Comparison of ENCODE assay signal across 12 mouse cellular contexts in genomic region chr8:69860807-69861206, GRCm38 (mm10). TPM values are rescaled to one million over a fixed set of nuclear protein-coding genes. Genes with fewer than 3 reads are reported as not detected.
DNase-seq lines count a peak whose midpoint lies in the region; ATAC-seq and TF ChIP-seq lines count a peak whose summit lies in the region.
"Had no signal": no experiment of that assay in that cellular context is flagged by ENCODE, and none has a peak within 500 bp of the region (broad histone marks: within the 10 kb centered on the region; RNA-seq: fewer than 3 reads in every experiment).

No protein-coding gene starts in this region.

- no peak overlapping the region for H3K4me3 ChIP-seq in forebrain, postnatal 0 days (ENCODE audit: low read depth, low read length)
- no peak overlapping the region for H3K4me3 ChIP-seq in forebrain, embryonic 15.5 days
- no peak overlapping the region for H3K4me3 ChIP-seq in liver, embryonic 14.5 days (ENCODE audit: insufficient read depth in 1 of 2, low read depth in 2 of 2, low read length in 2 of 2)
- no peak overlapping the region for H3K4me3 ChIP-seq in liver, embryonic 12.5 days
- H3K4me3 ChIP-seq in CH12.LX (replicated peaks in 1 of 3; ENCODE audit: low read depth in 2 of 3, low read length in 2 of 3, poor library complexity in 1 of 3), result no peak overlapping the region
- H3K4me3 ChIP-seq in embryonic fibroblast, embryonic 13.5 days (ENCODE audit: insufficient read depth, low read length), result no peak overlapping the region

- no peak overlapping the region for H3K9ac ChIP-seq in forebrain, postnatal 0 days
- no peak overlapping the region for H3K9ac ChIP-seq in forebrain, embryonic 15.5 days (replicated peaks)
- no peak overlapping the region for H3K9ac ChIP-seq in liver, embryonic 14.5 days (replicated peaks)
- H3K9ac ChIP-seq in liver, embryonic 12.5 days, result no peak overlapping the region
- H3K9ac ChIP-seq in CH12.LX (ENCODE audit: insufficient read depth, low read depth), result no peak overlapping the region

- dilution Hi-C loops in CH12.LX (cut with MboI; ENCODE audit: extremely low pct_ligation_motif_present, extremely low pct_unique_long_range_greater_than_20kb, low sequenced_read_pairs), result no loop called here

- peaks cover 14% of the 10 kb centered on the region for H3K36me3 ChIP-seq in forebrain, postnatal 0 days (ENCODE audit: insufficient read depth)
- H3K36me3 ChIP-seq in forebrain, embryonic 15.5 days, result peaks cover 3% of the 10 kb centered on the region; the same call in 1 of the 2 replicates
- no peaks in the 10 kb centered on the region for H3K36me3 ChIP-seq in liver, embryonic 14.5 days (replicated peaks; ENCODE audit: control insufficient read depth, insufficient read depth, low read depth)
- no peaks in the 10 kb centered on the region for H3K36me3 ChIP-seq in liver, embryonic 12.5 days
- peaks cover 2 to 13% of the 10 kb centered on the region in 2 experiments for H3K36me3 ChIP-seq in CH12.LX (replicated peaks in 1 of 2; ENCODE audit: control insufficient read depth in 1 of 2, insufficient read depth in 1 of 2, low read length in 1 of 2)

- no peak overlapping the region for H3K27ac ChIP-seq in forebrain, postnatal 0 days (ENCODE audit: low read depth, low read length)
- no peak overlapping the region for H3K27ac ChIP-seq in forebrain, embryonic 15.5 days (replicated peaks)
- H3K27ac ChIP-seq in liver, embryonic 14.5 days, result no peak overlapping the region
- H3K27ac ChIP-seq in liver, embryonic 12.5 days, result no peak overlapping the region
- H3K27ac ChIP-seq in CH12.LX (ENCODE audit: insufficient read depth, low read depth), result no peak overlapping the region
- H3K27ac ChIP-seq in embryonic fibroblast, embryonic 13.5 days (ENCODE audit: insufficient read depth, low read length), result no peak overlapping the region

- TF ChIP-seq EP300 in liver, embryonic 14.5 days (IDR thresholded peaks at IDR 0.05; ENCODE audit: low read depth), result no peak
- no peak for TF ChIP-seq EP300 in CH12.LX (IDR thresholded peaks at IDR 0.05; ENCODE audit: low read length)

- no peak overlapping the region for H3K4me2 ChIP-seq in forebrain, postnatal 0 days (ENCODE audit: low read depth)
- H3K4me2 ChIP-seq in forebrain, embryonic 15.5 days (replicated peaks), result no peak overlapping the region
- no peak overlapping the region for H3K4me2 ChIP-seq in liver, embryonic 14.5 days (ENCODE audit: low read depth)
- no peak overlapping the region for H3K4me2 ChIP-seq in liver, embryonic 12.5 days
- H3K4me2 ChIP-seq in CH12.LX (ENCODE audit: insufficient read depth, low read depth, poor library complexity, severe bottlenecking), result no peak overlapping the region

- no peak for DNase-seq in forebrain, postnatal 0 days
- DNase-seq in liver, embryonic 14.5 days (ENCODE audit: low read depth in 3 of 3, low spot score in 3 of 3), result no peak
- DNase-seq in CH12.LX (ENCODE audit: extremely low read depth), result peak; percentile 38
- DNase-seq in frontal cortex, postnatal 10 days (ENCODE audit: low spot score in 2 of 2), result no peak
- no peak for DNase-seq in cerebellum, postnatal 25 days
- DNase-seq: adrenal gland, postnatal 25 days; B cell, adult 2 months; gastrocnemius, postnatal 25 days; heart, postnatal 10 days had no signal

- peak; percentile 10 for TF ChIP-seq RAD21 in CH12.LX (IDR thresholded peaks at IDR 0.05; ENCODE audit: low read depth, low read length)

- H3K4me1 ChIP-seq in forebrain, postnatal 0 days (ENCODE audit: insufficient read depth), result no peaks in the 10 kb centered on the region
- no peaks in the 10 kb centered on the region for H3K4me1 ChIP-seq in forebrain, embryonic 15.5 days
- peaks cover 2 to 9% of the 10 kb centered on the region in 2 experiments; a peak in 2 of 4 replicates for H3K4me1 ChIP-seq in liver, embryonic 14.5 days (replicated peaks; ENCODE audit: control insufficient read depth in 2 of 2, insufficient read depth in 2 of 2, low read length in 1 of 2)
- peaks cover 14% of the 10 kb centered on the region for H3K4me1 ChIP-seq in liver, embryonic 12.5 days
- peaks cover 2 to 13% of the 10 kb centered on the region in 2 experiments; a peak in 2 of 4 replicates for H3K4me1 ChIP-seq in CH12.LX (ENCODE audit: control insufficient read depth in 1 of 2, insufficient read depth in 2 of 2)
- H3K4me1 ChIP-seq in embryonic fibroblast, embryonic 13.5 days (ENCODE audit: control insufficient read depth, insufficient read depth, low read length), result no peaks in the 10 kb centered on the region; the same call in 1 of the 2 replicates

- peak; percentile 28; the same call in 1 of the 2 replicates for TF ChIP-seq CTCF in forebrain, postnatal 0 days (IDR thresholded peaks at IDR 0.05; ENCODE audit: low read depth)
- peak; percentile 56 for TF ChIP-seq CTCF in liver, embryonic 14.5 days (IDR thresholded peaks at IDR 0.05; ENCODE audit: low read depth)
- TF ChIP-seq CTCF in CH12.LX (conservative IDR thresholded peaks at IDR 0.05 in 1 of 2, IDR thresholded peaks at IDR 0.05 in 1 of 2; ENCODE audit: low read depth in 2 of 2, low read length in 2 of 2), result peak; percentile 15 to 44; a peak in 3 of 4 replicates
- TF ChIP-seq CTCF in embryonic fibroblast, embryonic 13.5 days (IDR thresholded peaks at IDR 0.05; ENCODE audit: borderline replicate concordance, insufficient read depth, low read length), result peak; percentile 30; the same call in 1 of the 2 replicates

- no peak for ATAC-seq in forebrain, postnatal 0 days
- ATAC-seq in forebrain, embryonic 15.5 days (replicated peaks), result no peak
- ATAC-seq in liver, embryonic 14.5 days (ENCODE audit: insufficient read depth), result no peak
- no peak for ATAC-seq in liver, embryonic 12.5 days

- in situ Hi-C loops in CH12.LX (cut with MboI; ENCODE audit: low pct_ligation_motif_present, low pct_unique_long_range_greater_than_20kb, low sequenced_read_pairs), result no loop called here

- TF ChIP-seq POLR2A in CH12.LX (IDR thresholded peaks at IDR 0.05; ENCODE audit: low read depth, low read length), result no peak
- TF ChIP-seq POLR2A in embryonic fibroblast, embryonic 13.5 days (IDR thresholded peaks at IDR 0.05; ENCODE audit: low read depth, low read length), result no peak

- no peaks in the 10 kb centered on the region for H3K9me3 ChIP-seq in forebrain, postnatal 0 days (ENCODE audit: low read length)
- H3K9me3 ChIP-seq in forebrain, embryonic 15.5 days, result no peaks in the 10 kb centered on the region
- no peaks in the 10 kb centered on the region for H3K9me3 ChIP-seq in liver, embryonic 14.5 days (ENCODE audit: control insufficient read depth, low read length)
- H3K9me3 ChIP-seq in liver, embryonic 12.5 days (replicated peaks), result no peaks in the 10 kb centered on the region
- H3K9me3 ChIP-seq in CH12.LX (replicated peaks; ENCODE audit: low read length), result no peaks in the 10 kb centered on the region

- 53% methylated on average over 4 of the region's 4 CpGs for WGBS in forebrain, postnatal 0 days
- 55% methylated on average over 4 of the region's 4 CpGs for WGBS in forebrain, embryonic 15.5 days
- 62% methylated on average over 4 of the region's 4 CpGs for WGBS in liver, embryonic 14.5 days (ENCODE audit: insufficient replicate concordance)
- 50% methylated on average over 4 of the region's 4 CpGs for WGBS in liver, embryonic 12.5 days (ENCODE audit: insufficient replicate concordance)

- H3K27me3 ChIP-seq in forebrain, postnatal 0 days (ENCODE audit: insufficient read depth, low read length), result no peaks in the 10 kb centered on the region
- no peaks in the 10 kb centered on the region for H3K27me3 ChIP-seq in forebrain, embryonic 15.5 days
- no peaks in the 10 kb centered on the region for H3K27me3 ChIP-seq in liver, embryonic 14.5 days (ENCODE audit: control insufficient read depth, insufficient read depth, low read length)
- H3K27me3 ChIP-seq in liver, embryonic 12.5 days (replicated peaks), result no peaks in the 10 kb centered on the region
- no peaks in the 10 kb centered on the region for H3K27me3 ChIP-seq in CH12.LX (replicated peaks)

- no peaks in the 10 kb centered on the region for H3K79me2 ChIP-seq in CH12.LX (replicated peaks; ENCODE audit: control insufficient read depth, extremely low read depth, insufficient read depth, poor library complexity, severe bottlenecking)

RNA-seq across cellular contexts. Expression of gene Cilp2, which starts 26.7 kb away (rescaled TPM):
- total RNA-seq in forebrain, postnatal 0 days (2014; rRNA removed), result 13.5 and 13.8 TPM in 2 replicates
- polyA plus RNA-seq in forebrain, postnatal 0 days (2015; fragmentation: Nextera tagmentation; extraction: Ambion mirVana), result 9.5 and 10.1 TPM in 2 replicates
- 3.6 and 4.0 TPM in 2 replicates for polyA plus RNA-seq in forebrain, embryonic 15.5 days (2015; fragmentation: Nextera tagmentation; extraction: Ambion mirVana)
- polyA plus RNA-seq in liver, embryonic 14.5 days (2012; rRNA removed), result 0.03 and 0.04 TPM in 2 replicates
- polyA plus RNA-seq in liver, embryonic 14.5 days (2014; fragmentation: Nextera tagmentation; extraction: Ambion mirVana), result 0.03 TPM in 1 of 2 replicates, not detected in the other
- 0.14 and 0.33 TPM in 2 replicates for polyA plus RNA-seq in liver, embryonic 12.5 days (2016; fragmentation: Nextera tagmentation; extraction: Ambion mirVana)
- total RNA-seq in CH12.LX (2012; rRNA removed) (0.08 TPM in 2 replicates), CH12.LX (2014; rRNA removed) (0.04 TPM in 1 of 2 replicates, not detected in the other)
- 0.07 TPM in 1 of 2 replicates, not detected in the other for polyA plus RNA-seq in CH12.LX (2012; ENCODE audit: insufficient read length, low read depth)
- polyA plus RNA-seq in embryonic fibroblast, embryonic 13.5 days (2011; ENCODE audit: insufficient read length, low read depth, missing spikeins), result not detected in 2 replicates
- total RNA-seq: adrenal gland, postnatal 25 days had no signal

RNA-seq across cellular contexts. Expression of gene Pbx4, which starts 28.5 kb away (rescaled TPM):
- total RNA-seq in forebrain, postnatal 0 days (2014; rRNA removed), result 23.3 and 38.8 TPM in 2 replicates
- polyA plus RNA-seq in forebrain, postnatal 0 days (2015; fragmentation: Nextera tagmentation; extraction: Ambion mirVana), result 90.8 and 92.8 TPM in 2 replicates
- 54.7 and 55.3 TPM in 2 replicates for polyA plus RNA-seq in forebrain, embryonic 15.5 days (2015; fragmentation: Nextera tagmentation; extraction: Ambion mirVana)
- 2.0 and 2.5 TPM in 2 replicates for polyA plus RNA-seq in liver, embryonic 14.5 days (2012; rRNA removed)
- polyA plus RNA-seq in liver, embryonic 14.5 days (2014; fragmentation: Nextera tagmentation; extraction: Ambion mirVana), result 1.7 and 3.7 TPM in 2 replicates
- polyA plus RNA-seq in liver, embryonic 12.5 days (2016; fragmentation: Nextera tagmentation; extraction: Ambion mirVana), result 3.1 and 3.2 TPM in 2 replicates
- total RNA-seq in CH12.LX (2012; rRNA removed) (3.1 and 5.9 TPM in 2 replicates), CH12.LX (2014; rRNA removed) (1.0 and 1.5 TPM in 2 replicates)
- 2.4 and 3.5 TPM in 2 replicates for polyA plus RNA-seq in CH12.LX (2012; ENCODE audit: insufficient read length, low read depth)
- 2.5 and 3.6 TPM in 2 replicates for polyA plus RNA-seq in embryonic fibroblast, embryonic 13.5 days (2011; ENCODE audit: insufficient read length, low read depth, missing spikeins)
- total RNA-seq: gastrocnemius, postnatal 25 days had no signal

RNA-seq across cellular contexts. Expression of gene Lpar2, which starts 38.6 kb away (rescaled TPM):
- total RNA-seq in forebrain, postnatal 0 days (2014; rRNA removed), result 5.6 and 6.1 TPM in 2 replicates
- polyA plus RNA-seq in forebrain, postnatal 0 days (2015; fragmentation: Nextera tagmentation; extraction: Ambion mirVana), result 0.38 and 0.45 TPM in 2 replicates
- polyA plus RNA-seq in forebrain, embryonic 15.5 days (2015; fragmentation: Nextera tagmentation; extraction: Ambion mirVana), result 0.65 and 0.89 TPM in 2 replicates
- polyA plus RNA-seq in liver, embryonic 14.5 days (2012; rRNA removed), result 0.40 and 0.44 TPM in 2 replicates
- 0.04 and 0.06 TPM in 2 replicates for polyA plus RNA-seq in liver, embryonic 14.5 days (2014; fragmentation: Nextera tagmentation; extraction: Ambion mirVana)
- polyA plus RNA-seq in liver, embryonic 12.5 days (2016; fragmentation: Nextera tagmentation; extraction: Ambion mirVana), result 0.12 and 0.20 TPM in 2 replicates
- total RNA-seq in CH12.LX (2012; rRNA removed), result 1.1 and 1.2 TPM in 2 replicates
- total RNA-seq in CH12.LX (2014; rRNA removed), result 0.74 and 0.82 TPM in 2 replicates
- polyA plus RNA-seq in CH12.LX (2012; ENCODE audit: insufficient read length, low read depth), result 2.5 and 3.0 TPM in 2 replicates
- 2.9 and 4.0 TPM in 2 replicates for polyA plus RNA-seq in embryonic fibroblast, embryonic 13.5 days (2011; ENCODE audit: insufficient read length, low read depth, missing spikeins)

RNA-seq across cellular contexts. Expression of gene Tssk6, which starts 41.2 kb away (rescaled TPM):
- total RNA-seq in forebrain, postnatal 0 days (2014; rRNA removed), result 0.95 TPM in 1 of 2 replicates, not detected in the other
- polyA plus RNA-seq in forebrain, postnatal 0 days (2015; fragmentation: Nextera tagmentation; extraction: Ambion mirVana), result 2.9 and 4.1 TPM in 2 replicates
- polyA plus RNA-seq in forebrain, embryonic 15.5 days (2015; fragmentation: Nextera tagmentation; extraction: Ambion mirVana), result 3.4 and 3.8 TPM in 2 replicates
- polyA plus RNA-seq in liver, embryonic 14.5 days (2012; rRNA removed), result 0.41 and 0.50 TPM in 2 replicates
- 1.7 and 1.9 TPM in 2 replicates for polyA plus RNA-seq in liver, embryonic 14.5 days (2014; fragmentation: Nextera tagmentation; extraction: Ambion mirVana)
- polyA plus RNA-seq in liver, embryonic 12.5 days (2016; fragmentation: Nextera tagmentation; extraction: Ambion mirVana), result 3.8 and 4.5 TPM in 2 replicates
- total RNA-seq in CH12.LX (2012; rRNA removed) (1.5 and 1.8 TPM in 2 replicates), CH12.LX (2014; rRNA removed) (0.35 and 0.44 TPM in 2 replicates)
- 1.7 and 2.3 TPM in 2 replicates for polyA plus RNA-seq in CH12.LX (2012; ENCODE audit: insufficient read length, low read depth)
- polyA plus RNA-seq in embryonic fibroblast, embryonic 13.5 days (2011; ENCODE audit: insufficient read length, low read depth, missing spikeins), result 0.39 and 0.50 TPM in 2 replicates
- total RNA-seq: gastrocnemius, postnatal 25 days had no signal

RNA-seq across cellular contexts. Expression of gene Ndufa13, which starts 41.6 kb away (rescaled TPM):
- 90.7 and 130 TPM in 2 replicates for total RNA-seq in forebrain, postnatal 0 days (2014; rRNA removed)
- 209 and 263 TPM in 2 replicates for polyA plus RNA-seq in forebrain, postnatal 0 days (2015; fragmentation: Nextera tagmentation; extraction: Ambion mirVana)
- polyA plus RNA-seq in forebrain, embryonic 15.5 days (2015; fragmentation: Nextera tagmentation; extraction: Ambion mirVana), result 173 and 179 TPM in 2 replicates
- 26.2 and 44.8 TPM in 2 replicates for polyA plus RNA-seq in liver, embryonic 14.5 days (2012; rRNA removed)
- 109 and 113 TPM in 2 replicates for polyA plus RNA-seq in liver, embryonic 14.5 days (2014; fragmentation: Nextera tagmentation; extraction: Ambion mirVana)
- 121 and 122 TPM in 2 replicates for polyA plus RNA-seq in liver, embryonic 12.5 days (2016; fragmentation: Nextera tagmentation; extraction: Ambion mirVana)
- 153 and 177 TPM in 2 replicates for total RNA-seq in CH12.LX (2012; rRNA removed)
- 60.9 and 74.7 TPM in 2 replicates for total RNA-seq in CH12.LX (2014; rRNA removed)
- 90.1 and 104 TPM in 2 replicates for polyA plus RNA-seq in CH12.LX (2012; ENCODE audit: insufficient read length, low read depth)
- 62.9 and 77.5 TPM in 2 replicates for polyA plus RNA-seq in embryonic fibroblast, embryonic 13.5 days (2011; ENCODE audit: insufficient read length, low read depth, missing spikeins)

Comparison
In these comparisons a context has a peak if more than half of its experiments do, and no peak if none do; other contexts are left out.
1. RNA of gene Pbx4, which starts 28.5 kb away (polyA plus RNA-seq): 90.8 to 92.8 TPM in forebrain, postnatal 0 days and 54.7 to 55.3 TPM in forebrain, embryonic 15.5 days; 2.5 to 3.6 TPM in embryonic fibroblast, embryonic 13.5 days, 3.1 to 3.2 TPM in liver, embryonic 12.5 days, 1.7 to 3.7 TPM in liver, embryonic 14.5 days and 2.4 to 3.5 TPM in CH12.LX; every median in the first group is over 10 times any median in the second.
2. Peak in every context shown above with its lines, with median percentiles within 50 percentile points of each other: CTCF ChIP-seq.